Mouse (Mus musculus): Measurements from ENCODE around the gene Ndufb11. TPM values are rescaled to one million over a fixed set of nuclear protein-coding genes. Genes with fewer than 3 reads are reported as not detected.

Gene Ndufb11
- 100 to 1,000 TPM; 473 to 482 TPM for total RNA-seq (2021)

- DNase-seq, result peak; percentile 82
Measured at GRCm38 (mm10) chrX:20617176-20617902, at the start of gene Ndufb11, which contains the start of gene Rbm10. Gene Ndufb11, minus strand, starts transcription at chrX:20617619. Gene Rbm10, plus strand, starts transcription at chrX:20617503.

- no peak for DNase-seq
Measured at GRCm38 (mm10) chrX:20663444-20663790, 46.0 kb upstream of the Ndufb11 start.

GRCm38 (mm10) chrX:20662716-20663443 lies 45.5 kb upstream of the Ndufb11 start:
- DNase-seq, result peak; percentile 86

GRCm38 (mm10) chrX:20662317-20662715 lies 44.9 kb upstream of the Ndufb11 start:
- no peak for DNase-seq

- DNase-seq, result no peak
Measured at GRCm38 (mm10) chrX:20658891-20659406, 41.5 kb upstream of the Ndufb11 start.

GRCm38 (mm10) chrX:20658026-20658652 lies 40.7 kb upstream of the Ndufb11 start, which contains the start of gene Uba1:
Gene Uba1, plus strand, starts transcription at chrX:20658326.
- peak; percentile 77 for DNase-seq

GRCm38 (mm10) chrX:20657593-20657992 lies 40.2 kb upstream of the Ndufb11 start:
- no peak for DNase-seq

- DNase-seq, result no peak
Measured at GRCm38 (mm10) chrX:20644780-20645179, 27.4 kb upstream of the Ndufb11 start.

- no peak for DNase-seq
Measured at GRCm38 (mm10) chrX:20638141-20638540, 20.7 kb upstream of the Ndufb11 start.

GRCm38 (mm10) chrX:20617903-20618399 lies 532 bp upstream of the Ndufb11 start:
- DNase-seq, result peak; percentile 36

GRCm38 (mm10) chrX:20616861-20617175 lies 601 bp downstream of the Ndufb11 start:
- no peak for DNase-seq

- no peak for DNase-seq
Measured at GRCm38 (mm10) chrX:20608500-20608899, 8.9 kb downstream of the Ndufb11 start.

- DNase-seq, result no peak
Measured at GRCm38 (mm10) chrX:20587968-20588367, 29.5 kb downstream of the Ndufb11 start.

GRCm38 (mm10) chrX:20573927-20574326 lies 43.5 kb downstream of the Ndufb11 start:
- no peak for DNase-seq

- no peak for DNase-seq
Measured at GRCm38 (mm10) chrX:20572683-20573082, 44.7 kb downstream of the Ndufb11 start.

GRCm38 (mm10) chrX:20571024-20571423 lies 46.4 kb downstream of the Ndufb11 start:
- DNase-seq, result peak; percentile 61

Other genes with a start within 250 kb of the Ndufb11 start
- gene Jade3, start 191.9 kb downstream of the Ndufb11 start, total RNA-seq (2021), result 1 to 10 TPM; 5.4 to 6.7 TPM
- gene Rgn, start 67.8 kb downstream of the Ndufb11 start, total RNA-seq (2021), result 1 to 10 TPM; 1.1 to 1.7 TPM
- 10 to 100 TPM; 27.4 to 29.1 TPM for gene Rbm10, start 116 bp downstream of the Ndufb11 start, total RNA-seq (2021)
- gene Uba1, start 40.7 kb upstream of the Ndufb11 start, total RNA-seq (2021), result 100 to 1,000 TPM; 293 to 326 TPM
- 100 to 1,000 TPM; 173 to 186 TPM for gene Cdk16, start 70.3 kb upstream of the Ndufb11 start, total RNA-seq (2021)
- 10 to 100 TPM; 17.0 to 17.1 TPM for gene Usp11, start 86.3 kb upstream of the Ndufb11 start, total RNA-seq (2021)
- 10 to 100 TPM; 69.1 to 73.3 TPM for gene Araf, start 180.2 kb upstream of the Ndufb11 start, total RNA-seq (2021)